8 mouse cellular contexts compared by ENCODE assay signal in genomic region chr1:179959721-179960542, GRCm38 (mm10). TPM values are rescaled to one million over a fixed set of nuclear protein-coding genes. Genes with fewer than 3 reads are reported as not detected.
DNase-seq lines count a peak whose midpoint lies in the region; ATAC-seq and TF ChIP-seq lines count a peak whose summit lies in the region.

Gene Cdc42bpa, plus strand, starts transcription at chr1:179960472.

- TF ChIP-seq CTCF in heart, adult 2 months (IDR thresholded peaks at IDR 0.05): no peak
- TF ChIP-seq CTCF in kidney, adult 2 months (conservative IDR thresholded peaks at IDR 0.05; ENCODE audit: insufficient read depth, insufficient read length, low read depth, low read length): no peak
- no peak for TF ChIP-seq CTCF in spleen, adult 2 months (IDR thresholded peaks at IDR 0.05; ENCODE audit: extremely low read depth, insufficient read depth, insufficient read length, insufficient replicate concordance)

- WGBS in embryonic facial prominence, embryonic 14.5 days: 0% methylated on average over 22 of the region's 128 CpGs
- 6% methylated on average over 101 of the region's 128 CpGs for WGBS in heart, adult 2 months
- 5% methylated on average over 113 of the region's 128 CpGs for WGBS in kidney, adult 2 months
- WGBS in limb, embryonic 12.5 days: 0% methylated on average over 57 of the region's 128 CpGs
- WGBS in midbrain, embryonic 13.5 days: 0% methylated on average over 93 of the region's 128 CpGs
- WGBS in spleen, adult 2 months: under 1% methylated on average over 108 of the region's 128 CpGs

- TF ChIP-seq POLR2A in heart, adult 2 months (IDR thresholded peaks at IDR 0.05; ENCODE audit: insufficient read depth, low read depth, low read length): peak; percentile 65
- TF ChIP-seq POLR2A in kidney, adult 2 months (IDR thresholded peaks at IDR 0.05; ENCODE audit: low read depth, low read length): peak; percentile 15
- no peak for TF ChIP-seq POLR2A in spleen, adult 2 months (IDR thresholded peaks at IDR 0.05; ENCODE audit: low read depth, low read length)

- peak within 1 kb of the TSS; percentile 93 for H3K9ac ChIP-seq in embryonic facial prominence, embryonic 14.5 days (ENCODE audit: low read depth, low read length)
- peak within 1 kb of the TSS; percentile 97 for H3K9ac ChIP-seq in heart, adult 2 months (ENCODE audit: low read depth, low read length)
- peak within 1 kb of the TSS; percentile 90 for H3K9ac ChIP-seq in limb, embryonic 12.5 days (replicated peaks)
- H3K9ac ChIP-seq in midbrain, embryonic 13.5 days (replicated peaks): peak within 1 kb of the TSS; percentile 94

- H3K4me3 ChIP-seq in embryonic facial prominence, embryonic 14.5 days (ENCODE audit: low read depth, low read length): peak within 1 kb of the TSS; percentile 75
- H3K4me3 ChIP-seq in heart, adult 2 months: peak within 1 kb of the TSS; percentile 84
- peak within 1 kb of the TSS; percentile 99 for H3K4me3 ChIP-seq in kidney, adult 2 months (ENCODE audit: insufficient read depth, low read depth, low read length)
- peak within 1 kb of the TSS; percentile 80 for H3K4me3 ChIP-seq in limb, embryonic 12.5 days (replicated peaks)
- peak within 1 kb of the TSS; percentile 77 for H3K4me3 ChIP-seq in midbrain, embryonic 13.5 days (replicated peaks)
- H3K4me3 ChIP-seq in spleen, adult 2 months (ENCODE audit: extremely low read depth, insufficient read depth, insufficient read length): peak within 1 kb of the TSS; percentile 78

- peak within 1 kb of the TSS; percentile 70 for H3K4me2 ChIP-seq in embryonic facial prominence, embryonic 14.5 days (ENCODE audit: low read depth, low read length)
- peak within 1 kb of the TSS; percentile 92 for H3K4me2 ChIP-seq in limb, embryonic 12.5 days
- peak within 1 kb of the TSS; percentile 65 for H3K4me2 ChIP-seq in midbrain, embryonic 13.5 days (replicated peaks)

- peak; percentile 28 for DNase-seq in 416B (ENCODE audit: low read depth)
- DNase-seq in adrenal gland, postnatal 4 days (ENCODE audit: low spot score in 2 of 2): peak; percentile 66 to 77
- DNase-seq in embryonic facial prominence, embryonic 14.5 days (ENCODE audit: low spot score): peak; percentile 88
- peak; percentile 89 to 90 for DNase-seq in heart, adult 2 months
- DNase-seq in kidney, adult 2 months: peak; percentile 83
- DNase-seq in spleen, adult 2 months (ENCODE audit: low read depth in 1 of 2, low spot score in 2 of 2): peak in 1 of 2 experiments; percentile 19

- H3K27me3 ChIP-seq in embryonic facial prominence, embryonic 14.5 days (replicated peaks; ENCODE audit: control insufficient read depth, insufficient read depth, low read length): no peaks in the 10 kb centered on the region
- H3K27me3 ChIP-seq in heart, adult 2 months (ENCODE audit: control insufficient read depth, insufficient read depth, low read length): no peaks in the 10 kb centered on the region
- no peaks in the 10 kb centered on the region for H3K27me3 ChIP-seq in kidney, adult 2 months (replicated peaks; ENCODE audit: control insufficient read depth, insufficient read depth, low read length)
- no peaks in the 10 kb centered on the region; the same call in 1 of the 2 replicates for H3K27me3 ChIP-seq in limb, embryonic 12.5 days
- no peaks in the 10 kb centered on the region for H3K27me3 ChIP-seq in midbrain, embryonic 13.5 days
- H3K27me3 ChIP-seq in spleen, adult 2 months (ENCODE audit: control insufficient read depth, insufficient read depth, low read length): peaks cover 22% of the 10 kb centered on the region

- no peaks in the 10 kb centered on the region for H3K9me3 ChIP-seq in embryonic facial prominence, embryonic 14.5 days (ENCODE audit: control insufficient read depth, low read length)
- H3K9me3 ChIP-seq in limb, embryonic 12.5 days: no peaks in the 10 kb centered on the region
- H3K9me3 ChIP-seq in midbrain, embryonic 13.5 days: no peaks in the 10 kb centered on the region

- intact Hi-C loops in heart, adult 2 months (cut with DNase I): loop anchor here (2.0 to 5.0 kb wide), 2 partner anchors 97 to 158 kb away; partner anchors contain the start of genes Ahctf1 and Gm10518

- H3K79me2 ChIP-seq in heart, adult 2 months (replicated peaks; ENCODE audit: control insufficient read depth, insufficient read depth, low read length): peaks cover 1% of the 10 kb centered on the region

- TF ChIP-seq EP300 in heart, adult 2 months (IDR thresholded peaks at IDR 0.05; ENCODE audit: insufficient read depth, low read depth, low read length): no peak

- H3K4me1 ChIP-seq in embryonic facial prominence, embryonic 14.5 days (ENCODE audit: control insufficient read depth, insufficient read depth, low read length): peaks cover 22% of the 10 kb centered on the region
- peaks cover 5% of the 10 kb centered on the region for H3K4me1 ChIP-seq in heart, adult 2 months (ENCODE audit: control insufficient read depth, insufficient read depth, low read length)
- H3K4me1 ChIP-seq in kidney, adult 2 months (ENCODE audit: control insufficient read depth, insufficient read depth, low read length): peaks cover 10% of the 10 kb centered on the region; the same call in 1 of the 2 replicates
- peaks cover 36% of the 10 kb centered on the region for H3K4me1 ChIP-seq in limb, embryonic 12.5 days (replicated peaks)
- H3K4me1 ChIP-seq in midbrain, embryonic 13.5 days (replicated peaks): peaks cover 39% of the 10 kb centered on the region
- H3K4me1 ChIP-seq in spleen, adult 2 months (ENCODE audit: control insufficient read depth, insufficient read depth, insufficient read length): no peaks in the 10 kb centered on the region; the same call in 1 of the 2 replicates

- H3K36me3 ChIP-seq in embryonic facial prominence, embryonic 14.5 days (ENCODE audit: control insufficient read depth, insufficient read depth, low read length): no peaks in the 10 kb centered on the region
- peaks cover 5% of the 10 kb centered on the region for H3K36me3 ChIP-seq in heart, adult 2 months (ENCODE audit: control insufficient read depth, insufficient read depth, low read length)
- H3K36me3 ChIP-seq in kidney, adult 2 months (ENCODE audit: control insufficient read depth, insufficient read depth, low read length): no peaks in the 10 kb centered on the region
- no peaks in the 10 kb centered on the region for H3K36me3 ChIP-seq in limb, embryonic 12.5 days
- no peaks in the 10 kb centered on the region for H3K36me3 ChIP-seq in midbrain, embryonic 13.5 days
- H3K36me3 ChIP-seq in spleen, adult 2 months (ENCODE audit: control insufficient read depth, insufficient read depth, low read length): no peaks in the 10 kb centered on the region

- peak; percentile 95 for ATAC-seq in embryonic facial prominence, embryonic 14.5 days (ENCODE audit: low read depth)
- ATAC-seq in limb, embryonic 12.5 days (ENCODE audit: insufficient number of reproducible peaks, insufficient read depth, low FRiP score, low TSS enrichment, low read depth): peak; percentile 92
- peak; percentile 95 for ATAC-seq in midbrain, embryonic 13.5 days

- peak within 1 kb of the TSS; percentile 94 for H3K27ac ChIP-seq in embryonic facial prominence, embryonic 14.5 days (replicated peaks; ENCODE audit: low read depth, low read length)
- peak within 1 kb of the TSS; percentile 97 for H3K27ac ChIP-seq in heart, adult 2 months
- peak within 1 kb of the TSS; percentile 95 for H3K27ac ChIP-seq in kidney, adult 2 months (ENCODE audit: insufficient read depth, low read depth, low read length)
- H3K27ac ChIP-seq in limb, embryonic 12.5 days: peak within 1 kb of the TSS; percentile 94
- peak within 1 kb of the TSS; percentile 97 for H3K27ac ChIP-seq in midbrain, embryonic 13.5 days
- H3K27ac ChIP-seq in spleen, adult 2 months (ENCODE audit: insufficient read depth, low read length): peak within 1 kb of the TSS; percentile 46; the same call in 1 of the 2 replicates

RNA-seq across cellular contexts. Expression of gene Cdc42bpa, which starts in this region (rescaled TPM):
- 10 to 100 TPM; 58.1 to 70.9 TPM for total RNA-seq in adrenal gland, postnatal 4 days (2021)
- polyA plus RNA-seq in embryonic facial prominence, embryonic 14.5 days (2014; fragmentation: Nextera tagmentation; extraction: Ambion mirVana): 16.3 and 17.0 TPM in 2 replicates
- 10 to 100 TPM; 40.8 to 41.5 TPM for total RNA-seq in heart, adult 2 months (2021)
- 11.1 and 18.3 TPM in 2 replicates for polyA plus RNA-seq in heart, adult 2 months (2012; rRNA removed)
- polyA plus RNA-seq in kidney, adult 2 months (2012; rRNA removed): 20.2 and 21.0 TPM in 2 replicates
- 16.1 and 18.0 TPM in 2 replicates for polyA plus RNA-seq in limb, embryonic 12.5 days (2016; fragmentation: Nextera tagmentation; extraction: Ambion mirVana)
- polyA plus RNA-seq in midbrain, embryonic 13.5 days (2015; fragmentation: Nextera tagmentation; extraction: Ambion mirVana): 20.8 and 25.5 TPM in 2 replicates
- 2.8 and 3.6 TPM in 2 replicates for polyA plus RNA-seq in spleen, adult 2 months (2012; rRNA removed)

Comparison
In these comparisons a context has a peak if more than half of its experiments do, and no peak if none do; other contexts are left out.
1. H3K27ac ChIP-seq: peak in every context shown above with its lines; median percentile 97 in heart, adult 2 months; 97 in midbrain, embryonic 13.5 days; 95 in kidney, adult 2 months; 94 in embryonic facial prominence, embryonic 14.5 days; 94 in limb, embryonic 12.5 days; 46 in spleen, adult 2 months.